Mouse (Mus musculus) heart, postnatal 0 days (tissue): ENCODE measurements at regions not wholly inside any gene's neighbourhood (a gene's known extent, or its start where the extent isn't known, plus 50 kb on each side); places are given as distances from the start of the nearest gene placed in this dataset.

Experiments used
- ATAC-seq: fragments of 200-750 bp; cut with Nextera tagmentation; 2 replicates; pipeline ENCODE4 v1.8.0; 2017; ENCODE audit warnings: low read depth, moderate number of reproducible peaks, moderate library complexity; ENCODE audit not compliant: insufficient read depth
- DNase-seq: peaks from one replicate; pipeline ENCODE4 v3.0.0-alpha.2; 2016; ENCODE audit warnings: low spot score
- H3K27ac ChIP-seq: fragments of 300-500 bp; sonication (generic); 2 replicates; pipeline ENCODE4 v1.5.1; 2014; ENCODE audit warnings: low read depth, mild to moderate bottlenecking
- H3K27me3 ChIP-seq: fragments of 300-500 bp; sonication (generic); 2 replicates; pipeline ENCODE4 v1.6.1; 2014; ENCODE audit warnings: low read length, mixed read lengths; ENCODE audit not compliant: control insufficient read depth, insufficient read depth
- H3K36me3 ChIP-seq: fragments of 300-500 bp; sonication (generic); replicated peaks from 2 replicates; pipeline ENCODE4 v1.6.1; 2014; ENCODE audit warnings: low read length, mixed read lengths; ENCODE audit not compliant: control insufficient read depth, insufficient read depth
- H3K4me1 ChIP-seq: fragments of 300-500 bp; sonication (generic); 2 replicates; pipeline ENCODE4 v1.6.1; 2014; ENCODE audit warnings: antibody characterized with exemption; ENCODE audit not compliant: control insufficient read depth, insufficient read depth
- H3K4me2 ChIP-seq: fragments of 300-500 bp; sonication (generic); 2 replicates; pipeline ENCODE4 v1.6.1; 2014; ENCODE audit warnings: low read depth, mild to moderate bottlenecking, low read length, moderate library complexity
- H3K4me3 ChIP-seq: fragments of 300-500 bp; sonication (generic); 2 replicates; pipeline ENCODE4 v1.5.1; 2014; ENCODE audit warnings: low read depth, low read length
- H3K9ac ChIP-seq: fragments of 300-500 bp; sonication (generic); replicated peaks from 2 replicates; pipeline ENCODE4 v1.6.1; 2014; ENCODE audit warnings: low read depth, low read length, mixed read lengths
- H3K9me3 ChIP-seq: fragments of 300-500 bp; sonication (generic); replicated peaks from 2 replicates; pipeline ENCODE4 v1.6.1; 2016; ENCODE audit warnings: low read length; ENCODE audit not compliant: control insufficient read depth
- CTCF ChIP-seq: IDR thresholded peaks from 2 replicates; pipeline ENCODE4 v1.5.1; 2016; ENCODE audit warnings: antibody characterized with exemption, control low read depth, low read depth
- EP300 ChIP-seq: IDR thresholded peaks from 2 replicates; pipeline ENCODE4 v1.6.1; 2016; ENCODE audit warnings: antibody characterized with exemption, low read depth
- WGBS: fragments of 180-500 bp; shearing (Covaris S2); extraction: QIAGEN DNeasy Blood & Tissue Kit; methylation state at CpG from one replicate; pipeline ENCODE4 v1.1.7; 2014; 5-methylcytosine and 5-hydroxymethylcytosine counted together

DNA sequence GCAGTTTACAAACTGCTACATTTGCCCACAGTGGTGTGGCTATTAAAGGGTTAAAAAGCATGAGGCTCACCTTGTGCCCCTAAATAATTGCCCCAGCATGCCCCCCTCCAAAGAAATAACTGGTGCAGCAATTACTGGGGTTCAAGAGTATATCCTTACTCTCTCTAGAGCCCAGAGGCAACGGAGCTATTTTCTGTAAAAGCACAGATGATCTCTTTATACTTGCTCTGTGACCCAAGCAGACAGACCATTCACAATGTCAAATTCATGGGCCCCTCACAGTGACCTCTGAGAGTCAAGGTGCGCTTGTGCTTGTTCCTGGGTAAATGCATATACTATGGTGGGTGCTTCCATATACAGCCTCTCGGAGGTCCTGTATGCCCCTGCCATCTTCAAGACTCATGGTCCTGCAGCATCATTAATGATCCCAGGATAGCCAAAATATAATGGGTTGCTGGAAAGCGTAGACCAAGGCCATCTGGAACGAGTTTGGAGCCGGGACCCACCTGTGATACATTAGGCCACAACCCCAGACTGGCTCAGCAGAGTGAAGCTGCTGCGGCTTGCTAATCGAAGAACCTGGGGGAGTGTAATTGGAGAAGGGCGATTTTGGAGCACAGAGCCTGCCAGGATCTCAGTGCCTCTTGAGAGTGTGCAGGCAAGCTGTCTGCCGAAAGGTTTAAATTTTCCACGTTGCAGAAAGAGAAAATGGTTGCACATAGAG is 71.4 kb downstream of the Gm12728 start:
- no peak overlapping the region for H3K27ac ChIP-seq
- no peak for DNase-seq
- no peak for TF ChIP-seq CTCF
- TF ChIP-seq EP300 = no peak
- no peaks in the 10 kb centered on the region for H3K9me3 ChIP-seq
- ATAC-seq = no peak
- no peak overlapping the region for H3K9ac ChIP-seq
- 57% methylated on average over 11 of the region's 11 CpGs for WGBS
- H3K4me3 ChIP-seq = no peak overlapping the region
- no peak overlapping the region for H3K4me2 ChIP-seq
- H3K4me1 ChIP-seq = 0 out of 2 replicates have a peak, but pooled peaks cover 4% of the 10 kb centered on the region
- H3K27me3 ChIP-seq = no peaks in the 10 kb centered on the region
- H3K36me3 ChIP-seq = no peaks in the 10 kb centered on the region

DNA sequence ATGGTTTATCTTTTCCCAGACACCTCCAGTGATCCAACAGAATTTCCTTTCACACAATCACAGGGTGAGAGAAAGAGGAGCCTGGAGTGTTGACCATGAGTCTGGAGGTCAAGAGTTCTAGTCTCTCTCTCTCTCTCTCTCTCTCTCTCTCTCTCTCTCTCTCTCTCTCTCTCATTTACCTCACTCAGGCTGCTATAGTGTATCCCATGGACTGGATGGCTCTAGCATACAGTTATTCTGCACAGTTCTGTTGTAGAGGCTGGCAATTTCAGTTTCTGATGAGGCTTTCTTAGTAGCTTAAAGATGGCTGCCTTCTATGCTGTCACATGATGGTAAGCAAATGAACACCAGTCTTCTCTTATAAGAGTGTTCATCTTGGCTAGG is 72.0 kb downstream of the Gm12728 start:
- ATAC-seq (no peak), DNase-seq (no peak)
- TF ChIP-seq CTCF = no peak
- TF ChIP-seq EP300 = no peak
- Histone ChIP-seq H3K4me1 (0 out of 2 replicates have a peak, but pooled peaks cover 4% of the 10 kb centered on the region), H3K27ac (no peak overlapping the region), H3K36me3 (no peaks in the 10 kb centered on the region), H3K9me3 (no peaks in the 10 kb centered on the region), H3K4me3 (no peak overlapping the region), H3K27me3 (no peaks in the 10 kb centered on the region), H3K9ac (no peak overlapping the region), H3K4me2 (no peak overlapping the region)

DNA sequence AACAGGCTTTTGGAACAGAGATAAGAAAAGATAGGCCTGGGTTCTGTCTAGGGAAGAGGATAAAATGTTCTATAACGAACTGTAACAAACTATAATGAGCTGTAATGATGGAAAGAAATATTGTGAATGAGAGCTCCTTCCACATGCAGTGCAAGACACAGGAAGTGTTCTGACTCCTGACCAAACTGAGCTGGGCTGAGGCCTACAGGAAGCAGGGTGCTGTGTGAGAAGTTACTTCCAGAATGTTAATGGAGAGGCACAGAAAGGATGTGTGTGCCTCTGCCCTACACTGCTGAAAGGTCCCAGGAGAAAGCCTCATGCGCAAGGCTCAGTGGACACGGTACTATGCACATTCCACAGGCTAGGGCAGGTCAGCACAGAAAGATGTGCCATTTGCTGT is 80.8 kb downstream of the Gm12728 start:
- ATAC-seq (0 out of 2 replicates have a peak, but pooled peaks have one; percentile 36), DNase-seq (no peak)
- Histone ChIP-seq H3K4me3 (no peak overlapping the region), H3K4me1 (peaks cover 19% of the 10 kb centered on the region), H3K36me3 (no peaks in the 10 kb centered on the region), H3K27me3 (no peaks in the 10 kb centered on the region), H3K9ac (no peak overlapping the region), H3K4me2 (no peak overlapping the region), H3K9me3 (no peaks in the 10 kb centered on the region), H3K27ac (no peak overlapping the region)
- 47% methylated on average over 3 of the region's 3 CpGs for WGBS
- no peak for TF ChIP-seq CTCF
- TF ChIP-seq EP300 = no peak

DNA sequence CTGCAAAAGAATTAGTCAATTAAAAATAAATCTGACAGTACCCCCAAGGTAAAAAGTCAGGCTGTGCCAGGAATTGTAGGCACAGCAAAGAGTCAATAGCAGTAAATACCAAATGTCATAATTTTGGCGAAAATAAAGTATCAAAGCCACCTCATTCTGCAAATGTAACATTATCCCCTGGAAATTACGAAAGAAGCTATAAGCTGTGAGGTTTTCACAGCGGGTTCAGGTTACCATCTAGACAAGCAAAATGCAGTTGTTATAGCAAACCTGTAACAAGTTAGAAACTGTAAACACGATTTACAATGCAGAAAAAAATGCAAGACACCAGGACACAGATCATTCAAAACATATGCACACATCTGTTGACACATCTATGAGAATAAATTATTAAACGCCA is 87.6 kb downstream of the Gm12728 start:
- no peaks in the 10 kb centered on the region for H3K9me3 ChIP-seq
- ATAC-seq (no peak), DNase-seq (no peak)
- peaks cover 32% of the 10 kb centered on the region for H3K4me1 ChIP-seq
- no peak overlapping the region for H3K9ac ChIP-seq
- no peak for TF ChIP-seq EP300
- H3K36me3 ChIP-seq = no peaks in the 10 kb centered on the region
- H3K4me3 ChIP-seq = no peak overlapping the region
- 84% methylated on average over 5 of the region's 5 CpGs for WGBS
- no peak overlapping the region for H3K27ac ChIP-seq
- H3K4me2 ChIP-seq = no peak overlapping the region
- no peaks in the 10 kb centered on the region for H3K27me3 ChIP-seq

DNA sequence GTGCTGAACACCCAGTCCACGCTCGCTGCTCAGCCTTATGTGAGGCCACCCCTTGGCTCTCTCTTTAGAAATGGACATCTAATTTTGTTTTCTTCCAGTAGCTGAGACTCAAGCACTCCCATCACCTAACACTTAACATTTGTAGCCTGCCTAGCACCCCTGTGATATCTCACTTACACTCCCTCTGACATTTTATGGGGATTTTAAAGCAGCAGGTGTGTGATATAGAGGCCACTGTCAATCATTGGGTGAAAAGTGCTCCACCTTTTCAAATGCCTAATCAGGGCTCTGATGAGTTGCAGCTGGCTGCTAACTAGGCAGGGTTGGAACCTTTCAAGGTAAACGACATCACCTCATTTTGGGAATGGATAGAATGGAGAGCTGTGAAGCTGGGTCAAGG is 90.2 kb downstream of the Gm12728 start:
- H3K36me3 ChIP-seq = no peaks in the 10 kb centered on the region
- 31% methylated on average over 3 of the region's 3 CpGs for WGBS

DNA sequence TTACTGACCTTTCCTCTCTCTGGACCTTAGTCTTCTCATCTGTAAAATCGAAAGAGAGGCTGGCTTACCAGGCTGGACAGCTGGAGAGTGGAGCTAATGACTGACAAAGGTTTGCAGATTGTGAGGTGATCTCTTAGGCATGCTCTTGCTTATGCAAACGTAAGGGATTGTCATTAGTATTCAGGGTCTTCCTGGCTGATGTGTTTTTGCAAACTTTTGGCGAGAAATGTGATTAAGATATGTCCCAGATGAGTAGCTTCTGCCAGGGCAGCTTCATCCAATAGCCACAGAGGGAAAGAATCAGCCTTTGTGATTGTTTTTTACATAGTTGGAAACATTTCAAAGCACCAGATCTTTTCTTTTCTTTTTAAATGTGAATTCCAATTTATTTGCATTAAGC is 95.1 kb downstream of the Gm12728 start:
- no peak overlapping the region for H3K9ac ChIP-seq
- TF ChIP-seq CTCF = no peak
- TF ChIP-seq EP300 = no peak
- DNase-seq = no peak
- H3K4me1 ChIP-seq = peaks cover 10% of the 10 kb centered on the region; the same call in 1 of the 2 replicates
- no peaks in the 10 kb centered on the region for H3K9me3 ChIP-seq
- WGBS = 56% methylated on average over 3 of the region's 3 CpGs
- H3K27ac ChIP-seq = no peak overlapping the region
- no peaks in the 10 kb centered on the region for H3K36me3 ChIP-seq
- ATAC-seq = no peak
- no peaks in the 10 kb centered on the region for H3K27me3 ChIP-seq
- no peak overlapping the region for H3K4me3 ChIP-seq
- no peak overlapping the region for H3K4me2 ChIP-seq

More for the DNA sequence above, 90.2 kb downstream of the Gm12728 start:
- DNase-seq (no peak), ATAC-seq (peak; percentile 27; the same call in 1 of the 2 replicates)
- Histone ChIP-seq H3K4me3 (no peak overlapping the region), H3K27me3 (no peaks in the 10 kb centered on the region), H3K4me2 (no peak overlapping the region), H3K4me1 (peaks cover 12% of the 10 kb centered on the region; the same call in 1 of the 2 replicates), H3K27ac (no peak overlapping the region), H3K9ac (no peak overlapping the region), H3K9me3 (no peaks in the 10 kb centered on the region)
- TF ChIP-seq EP300 (no peak), CTCF (no peak)
